Mouse (Mus musculus): ENCODE data around the gene Gm8108.
"Not testable (repeated sequence)": the region's sequence is repeated elsewhere in the genome, so short reads cannot be mapped to it uniquely, and the experiment has no call there.

The Gm8108 gene

GRCm38 (mm10) chr14:4110426-4110825 lies at the start of gene Gm8108:
Gene Gm8108 (plus strand): TSS chr14:4110526.
- not testable (repeated sequence) for DNase-seq (ENCODE audit: low read depth)

GRCm38 (mm10) chr14:4083820-4084219 lies 26.5 kb upstream of the Gm8108 start, which contains the start of gene Gm3115:
Gene Gm3115 (plus strand): TSS chr14:4084120.
- not testable (repeated sequence) for DNase-seq (ENCODE audit: low read depth)

- DNase-seq (ENCODE audit: low read depth), result not testable (repeated sequence)
Measured at GRCm38 (mm10) chr14:4141646-4142045, 31.3 kb downstream of the Gm8108 start.

GRCm38 (mm10) chr14:4164730-4165129 lies 54.4 kb downstream of the Gm8108 start, which contains the start of gene Gm3127:
Gene Gm3127 (plus strand): TSS chr14:4165030.
- not testable (repeated sequence) for DNase-seq (ENCODE audit: low read depth)

- DNase-seq (ENCODE audit: low read depth), result not testable (repeated sequence)
Measured at GRCm38 (mm10) chr14:4182030-4182429, 71.7 kb downstream of the Gm8108 start.
